Mouse (Mus musculus) embryonic fibroblast, embryonic 13.5 days (primary cell): Measurements from ENCODE around the gene Henmt1.

Experiments used
- CTCF ChIP-seq: IDR thresholded peaks from 2 replicates; pipeline ENCODE4 v1.5.1; 2011; ENCODE audit warnings: mild to moderate bottlenecking, control low read depth, low read length, moderate library complexity, borderline replicate concordance; ENCODE audit not compliant: insufficient read depth
- POLR2A ChIP-seq: IDR thresholded peaks from 2 replicates; pipeline ENCODE4 v1.6.1; 2011; ENCODE audit warnings: low read depth, mild to moderate bottlenecking, control low read depth, low read length, moderate library complexity

DNA sequence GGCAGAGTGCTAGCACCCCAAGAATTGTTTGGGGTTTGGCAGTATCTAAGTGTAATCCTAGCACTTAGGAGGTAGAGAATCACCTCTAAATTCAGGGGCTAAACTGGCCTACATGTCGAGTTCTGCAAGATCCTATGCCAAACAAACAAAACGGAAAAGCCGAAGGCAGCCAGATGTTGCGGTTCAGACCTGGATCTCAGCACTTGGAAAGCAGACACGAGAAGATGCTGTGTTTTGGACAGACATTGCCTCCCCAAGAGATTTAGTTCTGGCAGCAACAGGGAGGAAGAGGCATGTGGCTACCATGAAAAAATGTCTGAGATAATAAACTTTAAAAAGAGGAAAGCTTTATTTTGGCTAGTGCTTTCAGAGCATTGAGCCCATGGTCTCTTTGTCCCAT, 39.0 kb upstream of the Henmt1 start:
- TF ChIP-seq CTCF = no peak
- TF ChIP-seq POLR2A = no peak
